In genomic region chr16:77076954-77077735, GRCm38 (mm10) we compare ENCODE assay signal across 12 mouse cellular contexts.
DNase-seq lines count a peak whose midpoint lies in the region; TF ChIP-seq lines count a peak whose summit lies in the region.
"Had no signal": no experiment of that assay in that cellular context is flagged by ENCODE, and none has a peak within 500 bp of the region (broad histone marks: within the 10 kb centered on the region; RNA-seq: fewer than 3 reads in every experiment).

No protein-coding gene starts in this region.

- peaks cover 14% of the 10 kb centered on the region for H3K36me3 ChIP-seq in myocyte (ENCODE audit: control insufficient read depth, insufficient read depth)

- H3K4me3 ChIP-seq in myocyte, result no peak overlapping the region
- H3K4me3 ChIP-seq: lung, embryonic 15.5 days had no signal

- intact Hi-C loops in gastrocnemius, postnatal 14 days (cut with DNase I; ENCODE audit: low total_unique reads), result no loop called here

- H3K79me2 ChIP-seq in myocyte (ENCODE audit: control insufficient read depth, insufficient read depth), result no peaks in the 10 kb centered on the region

- H3K4me2 ChIP-seq in myocyte (ENCODE audit: low read depth), result peak overlapping the region; percentile 29
- H3K4me2 ChIP-seq: lung, embryonic 15.5 days had no signal

- TF ChIP-seq POLR2A in myocyte (IDR thresholded peaks at IDR 0.05; ENCODE audit: insufficient read length, low read depth), result no peak

- peak; percentile 84 for DNase-seq in gastrocnemius, adult 18-20 months (ENCODE audit: low spot score)
- DNase-seq in gastrocnemius, postnatal 14 days, result no peak
- peak; percentile 1 for DNase-seq in T-cell, adult 2 months (ENCODE audit: low spot score)
- DNase-seq in frontal cortex, postnatal 14 days (ENCODE audit: low spot score in 2 of 2), result peak; percentile 22 to 25
- DNase-seq in thymus, postnatal 0 days (ENCODE audit: low spot score), result no peak
- DNase-seq in urinary bladder, postnatal 14 days (ENCODE audit: low spot score), result no peak
- no peak for DNase-seq in lung, postnatal 10 days
- DNase-seq: adrenal gland, postnatal 14 days; heart, postnatal 14 days; kidney, postnatal 4 days had no signal

- no peak overlapping the region for H3ac ChIP-seq in myocyte (ENCODE audit: control insufficient read depth, insufficient read length)

- no peaks in the 10 kb centered on the region for H3K27me3 ChIP-seq in myocyte (ENCODE audit: control insufficient read depth, insufficient read depth, insufficient read length)
- H3K27me3 ChIP-seq: lung, embryonic 15.5 days had no signal

TF ChIP-seq in myocyte, 11 proteins besides CTCF, POLR2A, EP300 and RAD21:
- TF ChIP-seq MYOG (IDR thresholded peaks at IDR 0.05; ENCODE audit: control insufficient read depth in 1 of 3, insufficient read depth in 1 of 3, insufficient read length in 2 of 3, low read depth in 2 of 3) (no peak), E2F4 (IDR thresholded peaks at IDR 0.05; ENCODE audit: insufficient read depth) (no peak), POLR2AphosphoS2 (IDR thresholded peaks at IDR 0.05; ENCODE audit: insufficient read length, low read depth) (no peak), TCF12 (IDR thresholded peaks at IDR 0.05; ENCODE audit: insufficient read depth, poor library complexity, severe bottlenecking) (no peak), MAX (IDR thresholded peaks at IDR 0.05; ENCODE audit: low read depth) (no peak), SRF (IDR thresholded peaks at IDR 0.05; ENCODE audit: control insufficient read depth, insufficient read length, low read depth) (no peak), MYOD1 (IDR thresholded peaks at IDR 0.05; ENCODE audit: control insufficient read depth in 1 of 3, insufficient read length in 2 of 3, low read depth in 2 of 3) (no peak), TCF3 (IDR thresholded peaks at IDR 0.05; ENCODE audit: insufficient read length, low read depth) (no peak), CEBPB (IDR thresholded peaks at IDR 0.05; ENCODE audit: insufficient read depth, poor library complexity, severe bottlenecking) (no peak), REST (IDR thresholded peaks at IDR 0.05; ENCODE audit: insufficient read depth, insufficient read length) (no peak), USF1 (IDR thresholded peaks at IDR 0.05; ENCODE audit: low read depth) (no peak)

Comparison
In these comparisons a context has a peak if more than half of its experiments do, and no peak if none do; other contexts are left out.
1. DNase-seq: peak in gastrocnemius, adult 18-20 months (single experiment), T-cell, adult 2 months (single experiment) and frontal cortex, postnatal 14 days (2 of 2); none in gastrocnemius, postnatal 14 days (single experiment), thymus, postnatal 0 days (single experiment), urinary bladder, postnatal 14 days (single experiment) and lung, postnatal 10 days (single experiment).